Mouse (Mus musculus) thymus, adult 2 months (tissue): ENCODE results near the gene Tmem184b. TPM values are rescaled to one million over a fixed set of nuclear protein-coding genes. Genes with fewer than 3 reads are reported as not detected.

Experiments used
- DNase-seq: peaks from one replicate; pipeline ENCODE4 v3.0.0; 2021
- H3K27ac ChIP-seq: fragments of 200-500 bp; 2 replicates; pipeline ENCODE4 v1.5.1; 2012; ENCODE audit warnings: low read length, control low read depth; ENCODE audit not compliant: control insufficient read depth, insufficient read depth
- H3K27me3 ChIP-seq: fragments of 200-500 bp; 2 replicates; pipeline ENCODE4 v1.6.1; 2012; ENCODE audit warnings: mild to moderate bottlenecking, low read length, moderate library complexity, mixed read lengths; ENCODE audit not compliant: control insufficient read depth, insufficient read depth
- H3K36me3 ChIP-seq: fragments of 200-500 bp; 2 replicates; pipeline ENCODE4 v1.6.1; 2012; ENCODE audit warnings: mild to moderate bottlenecking, low read length, moderate library complexity; ENCODE audit not compliant: control insufficient read depth, insufficient read depth
- H3K4me1 ChIP-seq: fragments of 200-500 bp; replicated peaks from 2 replicates; pipeline ENCODE4 v1.6.1; 2012; ENCODE audit warnings: low read length; ENCODE audit not compliant: control insufficient read depth, insufficient read depth
- H3K4me3 ChIP-seq: fragments of 200-500 bp; 2 replicates; pipeline ENCODE4 v1.5.1; 2012; ENCODE audit warnings: mild to moderate bottlenecking, low read length, control low read depth, moderate library complexity; ENCODE audit not compliant: control insufficient read depth, insufficient read depth
- CTCF ChIP-seq: fragments of 200-500 bp; IDR thresholded peaks from 2 replicates; pipeline ENCODE4 v1.5.1; 2012; ENCODE audit warnings: mild to moderate bottlenecking, control low read depth, low read length, moderate library complexity, borderline replicate concordance; ENCODE audit not compliant: control insufficient read depth, poor library complexity, insufficient read depth; ENCODE audit errors: extremely low read depth
- POLR2A ChIP-seq: fragments of 200-500 bp; IDR thresholded peaks from 2 replicates; pipeline ENCODE4 v1.6.1; 2012; ENCODE audit warnings: mild to moderate bottlenecking, low read length, control low read depth, moderate library complexity; ENCODE audit not compliant: control insufficient read depth, poor library complexity, insufficient read depth; ENCODE audit errors: extremely low read depth
- WGBS: fragments of 180-500 bp; shearing (Covaris S2); methylation state at CpG from one replicate; pipeline ENCODE4 v1.1.7; 2018; 5-methylcytosine and 5-hydroxymethylcytosine counted together
- polyA plus RNA-seq: library from polyadenylated mRNA; depleted of rRNA; stranded (reverse); fragments of >200 nt; gene quantifications from 2 replicates; pipeline ENCODE4 v1.2.3, GENCODE M21; 2012

Gene Tmem184b
- polyA plus RNA-seq, 1 experiment: 225 TPM

DNA sequence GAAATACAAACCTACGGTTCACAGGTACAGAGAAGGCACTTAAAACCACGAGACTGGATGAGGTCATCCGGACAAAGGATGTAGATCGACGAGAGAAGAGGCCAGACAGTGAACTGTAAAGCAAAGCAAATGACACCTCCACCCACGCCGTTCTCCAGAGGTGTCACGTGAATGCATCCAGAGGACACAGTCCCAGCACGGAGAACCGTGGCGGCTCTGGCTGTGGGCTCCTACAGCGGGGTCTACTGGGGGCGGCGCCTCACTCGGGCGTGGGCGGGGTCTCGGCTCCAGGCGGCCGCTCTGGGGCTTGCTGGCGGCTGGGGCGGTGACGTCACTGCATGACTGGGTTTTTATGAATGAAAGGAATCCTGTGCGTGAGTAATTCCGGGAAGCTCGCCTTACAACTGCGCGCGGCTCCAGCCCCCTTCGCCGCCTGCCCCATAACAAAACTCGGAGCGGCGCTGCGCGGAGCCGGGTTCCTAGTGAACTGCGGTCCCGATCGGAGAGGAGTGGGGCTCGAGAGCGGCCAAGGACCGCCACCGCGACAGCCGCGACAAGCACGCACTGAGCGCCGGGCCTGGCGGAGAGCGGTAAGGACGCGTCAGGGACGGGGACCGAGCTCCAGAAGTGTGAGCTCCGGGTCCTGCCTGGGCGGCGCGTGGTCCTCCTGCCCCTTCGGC lies 56.1 kb downstream of the Tmem184b start:
- WGBS: under 1% methylated on average over 61 of the region's 61 CpGs
- Histone ChIP-seq H3K27ac (peak overlapping the region; percentile 50; the same call in 1 of the 2 replicates), H3K27me3 (no peaks in the 10 kb centered on the region), H3K4me1 (peaks cover 27% of the 10 kb centered on the region), H3K36me3 (no peaks in the 10 kb centered on the region), H3K4me3 (peak overlapping the region; percentile 92)
- DNase-seq: peak; percentile 96
- TF ChIP-seq POLR2A (0 out of 2 replicates have a peak, but pooled peaks have one; percentile 7), CTCF (peak; percentile 9; the same call in 1 of the 2 replicates)

DNA sequence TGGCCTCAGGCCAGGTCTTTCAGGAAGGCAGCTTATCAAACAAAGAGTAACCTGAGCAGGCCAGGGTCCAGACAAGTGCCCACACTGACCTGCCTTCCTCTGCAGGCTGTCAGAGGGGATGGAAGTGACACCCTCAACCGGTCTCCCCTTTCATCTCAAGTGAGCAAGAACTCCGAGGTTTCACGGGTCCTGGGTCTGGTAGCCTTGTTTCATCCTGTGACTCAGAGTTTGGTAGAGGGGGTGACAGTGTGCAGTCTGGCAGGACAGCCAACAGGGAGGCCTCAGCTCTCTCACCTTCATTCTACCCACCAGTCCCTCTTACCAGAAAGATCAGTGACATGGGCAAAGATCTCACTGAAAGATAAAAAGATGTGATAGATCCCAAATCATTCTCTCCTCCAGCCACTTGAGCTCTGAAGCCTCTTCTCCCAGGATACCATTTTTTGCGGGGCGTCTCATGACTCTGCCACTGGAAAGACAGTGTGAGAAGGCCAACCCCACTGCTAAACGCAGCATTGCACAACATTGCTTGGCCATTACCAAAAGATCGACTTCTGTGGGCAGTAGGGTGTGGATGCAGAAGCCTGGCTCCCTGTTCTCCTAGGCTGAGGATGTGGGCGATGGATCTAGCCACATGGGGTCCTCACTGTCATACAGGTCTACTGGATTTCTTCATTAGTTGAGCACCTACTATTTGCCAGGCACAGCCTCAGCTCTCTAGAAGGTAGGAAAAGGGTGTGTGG lies 57.1 kb downstream of the Tmem184b start, which contains the start of gene Maff:
Gene Maff, plus strand, starts transcription at position 571 of the 743 bp plus-strand sequence.
- TF ChIP-seq POLR2A (no peak), CTCF (no peak)
- Histone ChIP-seq H3K4me1 (peaks cover 23% of the 10 kb centered on the region), H3K36me3 (no peaks in the 10 kb centered on the region), H3K27ac (peak within 1 kb of the TSS; percentile 50; the same call in 1 of the 2 replicates), H3K4me3 (peak within 1 kb of the TSS; percentile 92), H3K27me3 (no peaks in the 10 kb centered on the region)
- DNase-seq: no peak
- 69% methylated on average over 8 of the region's 8 CpGs for WGBS

DNA sequence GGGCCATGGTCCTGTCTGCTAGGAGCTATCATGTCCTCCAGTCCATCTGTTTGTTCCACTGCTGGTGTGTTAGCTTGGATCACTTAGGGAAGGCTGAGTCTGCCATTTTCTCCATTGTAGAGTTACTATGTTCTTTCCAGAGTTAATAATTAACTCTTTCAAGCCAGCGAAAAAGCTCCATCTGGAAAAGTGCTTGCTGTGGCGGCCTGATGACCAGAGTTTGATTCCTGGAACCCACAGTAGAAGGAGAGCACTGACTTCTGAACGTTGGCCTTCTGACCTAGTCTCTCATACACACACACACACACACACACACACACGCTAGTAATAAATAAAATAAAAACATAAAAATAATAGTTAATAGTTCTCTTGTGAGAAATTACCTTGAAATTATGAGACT lies 58.7 kb downstream of the Tmem184b start:
- no peak overlapping the region for H3K4me3 ChIP-seq
- peaks cover 18% of the 10 kb centered on the region for H3K4me1 ChIP-seq
- no peak for DNase-seq
- H3K27ac ChIP-seq: no peak overlapping the region
- WGBS: 94% methylated on average over 4 of the region's 4 CpGs
- no peaks in the 10 kb centered on the region for H3K36me3 ChIP-seq
- no peaks in the 10 kb centered on the region for H3K27me3 ChIP-seq
- TF ChIP-seq POLR2A (no peak), CTCF (no peak)

DNA sequence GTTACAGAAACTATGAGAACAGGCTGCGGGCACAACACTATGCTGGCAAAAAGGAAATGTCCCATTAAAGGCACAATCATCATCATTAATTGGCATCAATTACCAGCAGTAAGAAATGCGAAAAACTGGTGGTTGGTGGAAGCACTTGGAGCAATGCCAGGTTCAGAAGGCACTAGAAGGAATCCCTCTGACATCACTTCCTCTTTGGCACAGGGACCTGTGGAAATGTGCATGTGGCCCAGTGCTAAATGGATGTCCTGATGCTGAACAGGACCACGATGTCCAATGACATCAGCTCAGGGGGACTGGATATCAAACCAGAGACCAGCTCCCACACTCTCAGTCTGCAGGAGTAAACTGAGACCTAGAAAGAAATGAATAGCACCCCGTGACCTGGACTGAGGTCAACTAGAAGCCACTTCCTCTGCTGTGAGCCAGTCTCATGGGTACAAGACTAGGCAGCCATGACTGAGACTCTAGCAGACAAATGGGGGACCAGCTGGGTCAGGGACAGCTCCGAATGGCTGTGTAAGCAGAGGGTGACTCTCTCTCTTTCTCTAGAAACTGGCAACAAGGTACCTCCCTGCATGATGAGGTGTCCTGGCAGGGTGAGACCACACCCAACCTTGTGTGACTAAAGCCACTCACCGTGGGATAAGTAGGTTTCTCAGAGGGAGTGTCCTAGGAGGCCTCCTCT lies 60.6 kb downstream of the Tmem184b start:
- Histone ChIP-seq H3K36me3 (no peaks in the 10 kb centered on the region), H3K27ac (no peak overlapping the region), H3K4me1 (peaks cover 7% of the 10 kb centered on the region), H3K27me3 (no peaks in the 10 kb centered on the region), H3K4me3 (no peak overlapping the region)
- TF ChIP-seq POLR2A (no peak), CTCF (no peak)
- no peak for DNase-seq
- WGBS: 77% methylated on average over 6 of the region's 6 CpGs

DNA sequence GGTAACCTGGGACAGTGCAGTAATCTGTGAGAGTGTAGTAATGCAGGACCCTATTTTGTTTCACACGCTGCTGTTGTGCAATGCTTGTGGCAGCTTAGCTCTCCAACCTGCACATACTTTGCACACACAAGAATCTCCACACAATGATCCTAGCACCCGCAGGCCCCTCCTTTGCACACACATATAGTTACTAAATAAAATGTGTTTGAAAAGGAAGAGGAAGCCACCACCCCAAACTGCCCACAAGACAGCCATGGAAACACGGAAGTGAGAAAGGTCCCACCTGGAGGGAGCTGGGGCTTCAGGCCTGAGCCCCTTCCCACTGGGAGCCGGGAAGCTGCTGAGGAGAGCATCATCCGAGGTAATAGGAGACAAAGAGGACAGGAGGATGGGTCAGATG lies 64.4 kb downstream of the Tmem184b start:
- 68% methylated on average over 5 of the region's 5 CpGs for WGBS
- TF ChIP-seq CTCF (no peak), POLR2A (no peak)
- H3K4me1 ChIP-seq: peaks cover 3% of the 10 kb centered on the region; the same call in 1 of the 2 replicates
- no peaks in the 10 kb centered on the region for H3K36me3 ChIP-seq
- no peak overlapping the region for H3K4me3 ChIP-seq
- H3K27ac ChIP-seq: no peak overlapping the region
- no peak for DNase-seq
- no peaks in the 10 kb centered on the region for H3K27me3 ChIP-seq

DNA sequence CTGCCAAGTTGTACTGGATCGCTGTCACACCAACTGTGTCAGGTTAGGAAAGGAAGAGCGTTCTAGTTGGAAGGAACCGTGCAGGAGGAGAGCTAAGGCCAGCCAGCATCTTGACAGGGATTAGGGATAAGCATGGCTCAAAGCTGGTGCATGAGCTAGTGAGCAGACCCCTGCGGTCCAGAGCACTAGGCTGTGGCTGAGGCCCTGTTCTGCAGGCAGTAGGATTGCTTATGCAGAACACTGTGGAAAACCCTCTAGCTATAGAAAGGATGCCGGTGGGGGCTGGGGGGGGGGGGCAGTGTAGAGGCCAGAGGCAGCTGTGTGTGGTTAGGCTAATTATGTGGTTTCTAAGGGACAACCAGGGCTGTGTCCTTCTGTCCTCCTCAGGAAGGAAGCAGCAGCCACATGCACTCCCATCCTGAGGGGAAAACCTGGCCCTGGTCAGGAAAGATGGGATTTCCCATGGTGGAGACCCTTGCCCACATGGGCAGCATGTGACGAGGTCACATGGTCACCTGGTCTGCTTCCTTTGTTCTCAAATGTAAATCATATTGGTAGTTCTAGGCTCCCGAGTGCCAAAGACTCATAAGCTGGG lies 68.2 kb downstream of the Tmem184b start:
- TF ChIP-seq POLR2A: no peak
- no peak for TF ChIP-seq CTCF
- Histone ChIP-seq H3K4me3 (no peak overlapping the region), H3K4me1 (no peaks in the 10 kb centered on the region), H3K27ac (no peak overlapping the region), H3K27me3 (no peaks in the 10 kb centered on the region), H3K36me3 (no peaks in the 10 kb centered on the region)
- 63% methylated on average over 7 of the region's 7 CpGs for WGBS
- DNase-seq: no peak
